In the genomic region with DNA sequence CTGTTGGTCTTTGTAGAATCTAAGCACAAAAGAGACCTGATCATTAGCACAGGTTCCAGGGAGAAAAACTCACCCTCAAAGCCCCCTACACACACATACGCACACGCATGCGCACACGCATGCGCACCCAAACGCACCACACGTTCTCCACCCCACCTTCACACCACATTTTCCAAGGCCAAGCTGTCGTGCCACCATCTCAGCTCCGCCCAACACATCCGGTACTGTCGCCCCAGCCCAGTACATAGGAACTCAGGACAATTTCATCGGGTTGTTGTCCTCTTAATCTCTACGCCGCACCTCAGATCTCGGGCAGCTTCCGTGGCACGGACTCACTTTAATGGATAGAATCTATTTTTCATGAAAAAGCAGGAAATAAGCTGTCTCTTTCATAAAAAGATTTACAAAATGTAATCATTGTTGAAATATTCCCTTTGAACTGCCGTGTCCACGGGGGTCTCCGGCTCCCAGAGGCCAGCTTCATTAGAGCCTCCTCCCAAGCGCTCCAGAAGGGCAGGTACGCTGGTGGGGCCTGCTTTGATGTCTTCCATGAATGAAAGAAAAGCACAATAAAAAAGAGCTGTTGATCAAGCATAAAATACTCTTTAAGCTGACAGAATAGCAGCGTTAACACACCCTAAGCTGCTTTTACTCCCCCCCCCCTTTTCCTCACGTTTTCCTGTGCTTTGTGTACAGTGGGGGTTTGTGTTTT, we compare ENCODE assay signal across 8 mouse cellular contexts.
A peak's percentile ranks its signal among the peaks of the same experiment; 100 is the strongest.
DNase-seq lines count a peak whose midpoint lies in the region; ATAC-seq lines count a peak whose summit lies in the region.

No protein-coding gene starts in this region.

- H3K4me1 ChIP-seq in forebrain, embryonic 13.5 days, result peaks cover 95% of the 10 kb centered on the region
- peaks cover 92% of the 10 kb centered on the region for H3K4me1 ChIP-seq in limb, embryonic 10.5 days
- H3K4me1 ChIP-seq in neural tube, embryonic 15.5 days, result peaks cover 58% of the 10 kb centered on the region

- DNase-seq in layer of hippocampus, adult 11-12 months (ENCODE audit: low spot score), result peak; percentile 49
- DNase-seq in layer of hippocampus, adult 9-10 months (ENCODE audit: low spot score), result no peak
- DNase-seq in limb, embryonic 10.5 days (ENCODE audit: low spot score), result no peak
- no peak for DNase-seq in cerebellum, adult 11-12 months
- no peak for DNase-seq in urinary bladder, adult 18-20 months (ENCODE audit: low spot score in 2 of 2)
- no peak for DNase-seq in cerebellum, adult 9-10 months

- H3K36me3 ChIP-seq in forebrain, embryonic 13.5 days (ENCODE audit: poor library complexity, severe bottlenecking), result 0 out of 2 replicates have a peak, but pooled peaks cover 5% of the 10 kb centered on the region
- no peaks in the 10 kb centered on the region for H3K36me3 ChIP-seq in limb, embryonic 10.5 days
- H3K36me3 ChIP-seq in neural tube, embryonic 15.5 days, result no peaks in the 10 kb centered on the region

- peak overlapping the region; percentile 83 for H3K27ac ChIP-seq in forebrain, embryonic 13.5 days
- H3K27ac ChIP-seq in limb, embryonic 10.5 days, result peak overlapping the region; percentile 69
- 0 out of 2 replicates have a peak overlapping the region, but pooled peaks have one; percentile 25 for H3K27ac ChIP-seq in neural tube, embryonic 15.5 days (replicated peaks)

- no peaks in the 10 kb centered on the region for H3K27me3 ChIP-seq in forebrain, embryonic 13.5 days
- H3K27me3 ChIP-seq in limb, embryonic 10.5 days (ENCODE audit: low read depth, poor library complexity, severe bottlenecking), result peaks cover 2% of the 10 kb centered on the region; the same call in 1 of the 2 replicates
- no peaks in the 10 kb centered on the region; the same call in 1 of the 2 replicates for H3K27me3 ChIP-seq in neural tube, embryonic 15.5 days (replicated peaks)

- peak overlapping the region; percentile 50 for H3K9ac ChIP-seq in forebrain, embryonic 13.5 days
- no peak overlapping the region for H3K9ac ChIP-seq in neural tube, embryonic 15.5 days (replicated peaks)

- H3K9me3 ChIP-seq in forebrain, embryonic 13.5 days (replicated peaks), result no peaks in the 10 kb centered on the region
- H3K9me3 ChIP-seq in limb, embryonic 10.5 days (replicated peaks), result no peaks in the 10 kb centered on the region
- no peaks in the 10 kb centered on the region for H3K9me3 ChIP-seq in neural tube, embryonic 15.5 days (replicated peaks)

- WGBS in forebrain, embryonic 13.5 days, result 28% methylated on average over 24 of the region's 24 CpGs
- WGBS in limb, embryonic 10.5 days, result 66% methylated on average over 24 of the region's 24 CpGs
- 57% methylated on average over 24 of the region's 24 CpGs for WGBS in neural tube, embryonic 15.5 days

- peak overlapping the region; percentile 0; the same call in 1 of the 2 replicates for H3K4me3 ChIP-seq in forebrain, embryonic 13.5 days
- no peak overlapping the region for H3K4me3 ChIP-seq in limb, embryonic 10.5 days
- no peak overlapping the region for H3K4me3 ChIP-seq in neural tube, embryonic 15.5 days (replicated peaks)

- ATAC-seq in forebrain, embryonic 13.5 days, result peak; percentile 80
- ATAC-seq in neural tube, embryonic 15.5 days (ENCODE audit: low FRiP score), result no peak

- H3K4me2 ChIP-seq in forebrain, embryonic 13.5 days, result peak overlapping the region; percentile 35
- 0 out of 2 replicates have a peak overlapping the region, but pooled peaks have one; percentile 7 for H3K4me2 ChIP-seq in neural tube, embryonic 15.5 days

Comparison
In these comparisons a context has a peak if more than half of its experiments do, and no peak if none do; other contexts are left out.
1. H3K27ac ChIP-seq: peak in every context shown above with its lines; median percentile 83 in forebrain, embryonic 13.5 days; 69 in limb, embryonic 10.5 days; 25 in neural tube, embryonic 15.5 days.